Mouse (Mus musculus) cerebellum, postnatal 10 days (tissue): Measurements from ENCODE around the gene Coq2.

Experiments
- DNase-seq, 2 experiments: peaks; one replicate each; pipeline ENCODE4 v3.0.0; 2021; ENCODE audit warnings: mixed read lengths in 2 of 2

Coq2 gene

GRCm38 (mm10) chr5:100658460-100658859 lies 16.5 kb downstream of the Coq2 start:
- no peak for DNase-seq

- DNase-seq: no peak
Measured at GRCm38 (mm10) chr5:100656352-100656751, 18.6 kb downstream of the Coq2 start.

GRCm38 (mm10) chr5:100652327-100652726 lies 22.6 kb downstream of the Coq2 start:
- no peak for DNase-seq

- DNase-seq: no peak
Measured at GRCm38 (mm10) chr5:100651486-100651885, 23.5 kb downstream of the Coq2 start.

- no peak for DNase-seq
Measured at GRCm38 (mm10) chr5:100650969-100651368, 24.0 kb downstream of the Coq2 start.

- no peak for DNase-seq
Measured at GRCm38 (mm10) chr5:100648546-100648945, 26.4 kb downstream of the Coq2 start.

GRCm38 (mm10) chr5:100648046-100648445 lies 26.9 kb downstream of the Coq2 start:
- no peak for DNase-seq

- no peak for DNase-seq
Measured at GRCm38 (mm10) chr5:100646558-100646957, 28.4 kb downstream of the Coq2 start.

- no peak for DNase-seq
Measured at GRCm38 (mm10) chr5:100643991-100644535, 30.9 kb downstream of the Coq2 start.

GRCm38 (mm10) chr5:100643253-100643990 lies 31.5 kb downstream of the Coq2 start:
- DNase-seq: peak; percentile 85 to 90

GRCm38 (mm10) chr5:100642316-100642715 lies 32.6 kb downstream of the Coq2 start:
- DNase-seq: no peak

GRCm38 (mm10) chr5:100638483-100638882 lies 36.5 kb downstream of the Coq2 start:
- DNase-seq: no peak

GRCm38 (mm10) chr5:100636794-100637544 lies 38.0 kb downstream of the Coq2 start:
- peak; percentile 6 to 38 for DNase-seq

- DNase-seq: no peak
Measured at GRCm38 (mm10) chr5:100635908-100636307, 39.0 kb downstream of the Coq2 start.

GRCm38 (mm10) chr5:100634885-100635478 lies 40.0 kb downstream of the Coq2 start:
- no peak for DNase-seq

- DNase-seq: no peak
Measured at GRCm38 (mm10) chr5:100632540-100633129, 42.3 kb downstream of the Coq2 start.

- no peak for DNase-seq
Measured at GRCm38 (mm10) chr5:100628807-100629206, 46.1 kb downstream of the Coq2 start.

GRCm38 (mm10) chr5:100626526-100626925 lies 48.4 kb downstream of the Coq2 start:
- no peak for DNase-seq

GRCm38 (mm10) chr5:100624743-100625360 lies 50.1 kb downstream of the Coq2 start:
- DNase-seq: no peak

- no peak for DNase-seq
Measured at GRCm38 (mm10) chr5:100622509-100623163, 52.3 kb downstream of the Coq2 start.

- no peak for DNase-seq
Measured at GRCm38 (mm10) chr5:100621876-100622508, 52.9 kb downstream of the Coq2 start.

GRCm38 (mm10) chr5:100620952-100621351 lies 54.0 kb downstream of the Coq2 start:
- no peak for DNase-seq
